Mouse (Mus musculus): ENCODE data around the gene Hhat.

The Hhat gene

GRCm38 (mm10) chr1:192744880-192745239 is 26.2 kb downstream of the Hhat start:
- no peak for DNase-seq (ENCODE audit: low spot score)

- DNase-seq (ENCODE audit: low spot score): no peak
Observed at GRCm38 (mm10) chr1:192742394-192743251, 28.4 kb downstream of the Hhat start.

GRCm38 (mm10) chr1:192741896-192742295 is 29.1 kb downstream of the Hhat start:
- no peak for DNase-seq (ENCODE audit: low spot score)

GRCm38 (mm10) chr1:192736524-192736923 is 34.5 kb downstream of the Hhat start:
- DNase-seq (ENCODE audit: low spot score): no peak

- no peak for DNase-seq (ENCODE audit: low spot score)
Observed at GRCm38 (mm10) chr1:192736002-192736426, 35.0 kb downstream of the Hhat start.

GRCm38 (mm10) chr1:192730517-192730916 is 40.5 kb downstream of the Hhat start:
- no peak for DNase-seq (ENCODE audit: low spot score)

- peak; percentile 6 for DNase-seq (ENCODE audit: low spot score)
Observed at GRCm38 (mm10) chr1:192726996-192727624, 43.9 kb downstream of the Hhat start.

- DNase-seq (ENCODE audit: low spot score): peak; percentile 9
Observed at GRCm38 (mm10) chr1:192722147-192722546, 48.9 kb downstream of the Hhat start.

- no peak for DNase-seq (ENCODE audit: low spot score)
Observed at GRCm38 (mm10) chr1:192720156-192720555, 50.9 kb downstream of the Hhat start.

- DNase-seq (ENCODE audit: low spot score): peak; percentile 32
Observed at GRCm38 (mm10) chr1:192711779-192712348, 59.2 kb downstream of the Hhat start.

GRCm38 (mm10) chr1:192700339-192701073 is 70.5 kb downstream of the Hhat start:
- no peak for DNase-seq (ENCODE audit: low spot score)

GRCm38 (mm10) chr1:192699101-192699500 is 71.9 kb downstream of the Hhat start:
- no peak for DNase-seq (ENCODE audit: low spot score)

GRCm38 (mm10) chr1:192696371-192696863 is 74.6 kb downstream of the Hhat start:
- no peak for DNase-seq (ENCODE audit: low spot score)

- DNase-seq (ENCODE audit: low spot score): no peak
Observed at GRCm38 (mm10) chr1:192693644-192694043, 77.4 kb downstream of the Hhat start.

GRCm38 (mm10) chr1:192692982-192693381 is 78.0 kb downstream of the Hhat start:
- DNase-seq (ENCODE audit: low spot score): no peak

GRCm38 (mm10) chr1:192682219-192682951 is 88.6 kb downstream of the Hhat start:
- no peak for DNase-seq (ENCODE audit: low spot score)

- DNase-seq (ENCODE audit: low spot score): no peak
Observed at GRCm38 (mm10) chr1:192677236-192677635, 93.8 kb downstream of the Hhat start.

GRCm38 (mm10) chr1:192663608-192664007 is 107.4 kb downstream of the Hhat start:
- DNase-seq (ENCODE audit: low spot score): no peak

- no peak for DNase-seq (ENCODE audit: low spot score)
Observed at GRCm38 (mm10) chr1:192663092-192663491, 107.9 kb downstream of the Hhat start.

- no peak for DNase-seq (ENCODE audit: low spot score)
Observed at GRCm38 (mm10) chr1:192661612-192662011, 109.4 kb downstream of the Hhat start.

GRCm38 (mm10) chr1:192657417-192657816 is 113.6 kb downstream of the Hhat start:
- DNase-seq (ENCODE audit: low spot score): no peak
